Mouse (Mus musculus): ENCODE measurements around the gene Cmc1. TPM values are rescaled to one million over a fixed set of nuclear protein-coding genes. Genes with fewer than 3 reads are reported as not detected.
A peak's percentile ranks its signal among the peaks of the same experiment; 100 is the strongest.

The Cmc1 gene
- polyA plus RNA-seq, 1 experiment from 2014 or later: 74.2 TPM

DNA sequence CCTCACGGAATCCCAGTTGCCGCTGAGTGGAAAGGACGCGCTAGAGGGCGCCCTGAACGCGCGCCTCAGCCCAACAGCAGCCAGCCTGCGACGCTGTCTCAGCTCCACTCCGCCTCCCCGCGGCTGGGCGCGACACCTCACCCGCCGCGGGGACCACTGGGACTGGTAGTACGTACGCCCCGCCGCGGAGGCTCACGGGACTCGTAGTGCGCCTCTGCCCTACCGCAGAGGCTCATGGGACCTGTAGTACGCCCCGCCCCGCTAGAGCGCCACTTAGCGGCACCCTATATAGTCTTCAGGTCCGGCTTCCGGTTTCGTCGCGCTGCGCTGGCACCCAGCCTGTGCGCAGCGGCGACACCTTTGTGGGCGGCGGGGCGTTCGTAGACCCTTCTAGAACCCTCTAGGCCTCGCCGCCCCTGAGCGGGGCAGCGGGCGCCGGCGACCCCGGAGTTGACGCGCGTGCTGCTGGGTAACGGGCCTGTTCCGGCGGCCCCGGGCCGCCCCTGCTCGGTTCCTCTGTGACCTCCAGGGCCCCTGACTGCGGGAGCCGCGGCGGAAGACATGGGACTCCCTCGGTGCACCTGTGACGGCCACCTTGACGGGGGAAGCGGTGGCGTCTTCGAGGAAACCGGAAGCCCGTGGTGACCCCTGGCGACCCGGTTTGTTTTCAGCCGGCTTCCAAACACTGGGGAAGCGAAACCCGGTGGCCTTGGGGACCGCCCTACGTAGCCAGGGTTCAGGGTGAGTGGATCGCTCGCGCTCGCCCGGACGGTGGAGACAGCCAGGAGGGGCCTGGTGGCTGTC is 109.6 kb downstream of the Cmc1 start, which contains the start of gene Azi2:
Gene Azi2 (plus strand): TSS at position 282 of the 804 bp plus-strand sequence.
- peak within 1 kb of the TSS; percentile 98 for H3K27ac ChIP-seq (replicated peaks)
- under 1% methylated on average over 87 of the region's 87 CpGs for WGBS
- peak within 1 kb of the TSS; percentile 90 for H3K9ac ChIP-seq (ENCODE audit: low read length)
- H3K4me1 ChIP-seq (replicated peaks; ENCODE audit: control insufficient read depth, insufficient read depth): no peaks in the 10 kb centered on the region
- peak; percentile 99 for DNase-seq (ENCODE audit: low spot score)
- no peaks in the 10 kb centered on the region for H3K27me3 ChIP-seq (ENCODE audit: control insufficient read depth, insufficient read depth, low read length)
- no peaks in the 10 kb centered on the region for H3K9me3 ChIP-seq (ENCODE audit: control insufficient read depth, low read length)
- peak; percentile 99 for ATAC-seq (ENCODE audit: low FRiP score, low TSS enrichment)
- no peaks in the 10 kb centered on the region for H3K36me3 ChIP-seq (ENCODE audit: control insufficient read depth, insufficient read depth, low read length)
- TF ChIP-seq CTCF (IDR thresholded peaks at IDR 0.05; ENCODE audit: low read depth) (peak; percentile 97), EP300 (optimal IDR thresholded peaks at IDR 0.05) (no peak)
- H3K4me2 ChIP-seq (replicated peaks; ENCODE audit: low read depth): peak within 1 kb of the TSS; percentile 71
- peak within 1 kb of the TSS; percentile 95 for H3K4me3 ChIP-seq (ENCODE audit: low read depth, low read length)

DNA sequence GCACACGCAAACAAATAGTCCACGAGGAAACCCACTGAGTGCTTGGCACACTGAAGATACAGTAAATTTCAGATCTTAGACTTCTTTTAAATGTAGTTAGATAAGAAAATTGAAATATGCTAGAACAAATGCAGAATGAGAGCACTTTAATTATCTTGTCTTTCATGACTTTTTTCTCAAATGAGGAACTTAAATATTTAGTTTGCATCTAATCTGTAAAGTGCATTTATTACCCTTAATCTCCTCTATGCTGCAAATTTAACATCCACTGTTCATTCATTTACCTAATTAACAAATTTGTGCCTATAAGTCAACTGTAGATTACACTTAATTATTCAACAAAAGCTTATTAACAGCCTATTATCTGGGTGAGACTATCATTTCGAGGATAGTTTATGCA is 115.0 kb downstream of the Cmc1 start:
- Histone ChIP-seq H3K9me3 (ENCODE audit: control insufficient read depth, low read length) (no peaks in the 10 kb centered on the region), H3K9ac (ENCODE audit: low read length) (no peak overlapping the region), H3K4me1 (replicated peaks; ENCODE audit: control insufficient read depth, insufficient read depth) (no peaks in the 10 kb centered on the region), H3K27me3 (ENCODE audit: control insufficient read depth, insufficient read depth, low read length) (no peaks in the 10 kb centered on the region), H3K4me3 (ENCODE audit: low read depth, low read length) (no peak overlapping the region), H3K27ac (replicated peaks) (no peak overlapping the region), H3K4me2 (replicated peaks; ENCODE audit: low read depth) (no peak overlapping the region), H3K36me3 (ENCODE audit: control insufficient read depth, insufficient read depth, low read length) (no peaks in the 10 kb centered on the region)
- no peak for ATAC-seq (ENCODE audit: low FRiP score, low TSS enrichment)
- TF ChIP-seq EP300 (optimal IDR thresholded peaks at IDR 0.05): no peak
- TF ChIP-seq CTCF (IDR thresholded peaks at IDR 0.05; ENCODE audit: low read depth): no peak
- WGBS: 69% methylated on average over 3 of the region's 3 CpGs
- no peak for DNase-seq (ENCODE audit: low spot score)

DNA sequence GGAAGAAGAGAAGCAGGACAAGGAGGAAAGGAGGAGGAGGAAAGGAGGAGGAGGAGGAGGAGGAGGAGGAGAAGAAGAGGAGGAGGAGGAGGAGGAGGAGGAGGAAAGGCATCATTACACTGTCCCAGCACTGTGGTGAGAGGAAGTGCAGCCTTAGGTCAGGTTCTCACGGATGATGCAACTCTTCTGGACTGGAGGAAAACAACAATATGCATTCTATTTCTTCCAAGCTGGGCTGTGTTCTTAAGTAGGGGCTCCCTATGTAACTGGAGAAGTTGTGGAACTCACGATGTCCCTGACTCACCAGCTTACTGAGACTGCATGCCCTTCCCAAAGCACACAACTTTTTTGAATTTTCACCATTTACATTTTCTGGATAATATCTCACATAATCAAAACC is 118.3 kb downstream of the Cmc1 start:
- Histone ChIP-seq H3K27me3 (ENCODE audit: control insufficient read depth, insufficient read depth, low read length) (no peaks in the 10 kb centered on the region), H3K4me2 (replicated peaks; ENCODE audit: low read depth) (no peak overlapping the region), H3K4me3 (ENCODE audit: low read depth, low read length) (no peak overlapping the region), H3K9ac (ENCODE audit: low read length) (no peak overlapping the region), H3K9me3 (ENCODE audit: control insufficient read depth, low read length) (no peaks in the 10 kb centered on the region), H3K27ac (replicated peaks) (no peak overlapping the region), H3K4me1 (replicated peaks; ENCODE audit: control insufficient read depth, insufficient read depth) (no peaks in the 10 kb centered on the region), H3K36me3 (ENCODE audit: control insufficient read depth, insufficient read depth, low read length) (no peaks in the 10 kb centered on the region)
- ATAC-seq (ENCODE audit: low FRiP score, low TSS enrichment) (no peak), DNase-seq (ENCODE audit: low spot score) (no peak)
- WGBS: 46% methylated on average over 2 of the region's 2 CpGs
- TF ChIP-seq EP300 (optimal IDR thresholded peaks at IDR 0.05) (no peak), CTCF (IDR thresholded peaks at IDR 0.05; ENCODE audit: low read depth) (no peak)

DNA sequence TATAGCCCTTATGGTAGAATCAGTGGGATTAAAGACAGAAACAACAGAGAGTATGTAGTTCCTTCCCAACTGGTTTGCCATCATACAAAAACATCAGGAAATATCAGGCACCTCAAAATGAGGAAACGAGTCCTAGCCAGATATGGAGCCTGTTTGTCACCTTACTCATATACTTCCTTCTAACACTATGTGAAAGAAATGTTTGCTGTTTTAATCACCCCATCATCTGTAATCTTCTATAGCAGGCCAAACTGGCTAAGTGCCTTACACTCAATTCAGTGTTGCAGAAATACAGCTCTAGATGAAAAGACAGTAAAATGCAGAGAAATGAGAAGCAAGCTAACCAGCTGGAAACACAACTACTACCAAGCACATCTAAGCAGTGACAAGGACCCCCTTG is 119.7 kb downstream of the Cmc1 start:
- no peak overlapping the region for H3K4me3 ChIP-seq (ENCODE audit: low read depth, low read length)
- ATAC-seq (ENCODE audit: low FRiP score, low TSS enrichment): no peak
- no peak overlapping the region for H3K27ac ChIP-seq (replicated peaks)
- no peaks in the 10 kb centered on the region for H3K9me3 ChIP-seq (ENCODE audit: control insufficient read depth, low read length)
- no peak overlapping the region for H3K9ac ChIP-seq (ENCODE audit: low read length)
- DNase-seq (ENCODE audit: low spot score): no peak
- no peaks in the 10 kb centered on the region for H3K4me1 ChIP-seq (replicated peaks; ENCODE audit: control insufficient read depth, insufficient read depth)
- no peaks in the 10 kb centered on the region for H3K36me3 ChIP-seq (ENCODE audit: control insufficient read depth, insufficient read depth, low read length)
- 58% methylated on average over 1 of the region's 1 CpGs for WGBS
- H3K27me3 ChIP-seq (ENCODE audit: control insufficient read depth, insufficient read depth, low read length): no peaks in the 10 kb centered on the region
- TF ChIP-seq EP300 (optimal IDR thresholded peaks at IDR 0.05) (no peak), CTCF (IDR thresholded peaks at IDR 0.05; ENCODE audit: low read depth) (no peak)
- H3K4me2 ChIP-seq (replicated peaks; ENCODE audit: low read depth): no peak overlapping the region

DNA sequence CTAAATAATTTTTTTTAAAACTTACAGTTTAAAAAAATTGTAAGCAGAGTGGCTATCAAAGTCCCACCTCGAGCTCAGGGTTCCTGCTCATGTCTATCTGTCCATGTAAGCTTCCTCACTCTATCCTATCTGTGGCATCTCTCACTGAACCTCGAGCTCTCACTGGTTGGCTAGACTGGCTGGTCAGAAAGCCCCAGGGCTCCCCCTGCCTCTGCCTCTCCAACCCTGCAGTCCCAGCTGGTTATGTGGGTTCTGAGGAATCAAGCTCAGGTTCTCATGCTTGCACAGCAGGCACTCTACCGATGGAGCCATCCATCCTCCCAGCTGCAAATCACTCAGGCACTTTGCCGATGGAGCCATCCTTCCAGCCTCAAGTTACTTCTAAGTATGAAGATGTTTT is 120.5 kb downstream of the Cmc1 start:
- H3K27me3 ChIP-seq (ENCODE audit: control insufficient read depth, insufficient read depth, low read length): no peaks in the 10 kb centered on the region
- H3K9ac ChIP-seq (ENCODE audit: low read length): no peak overlapping the region
- no peak overlapping the region for H3K4me3 ChIP-seq (ENCODE audit: low read depth, low read length)
- ATAC-seq (ENCODE audit: low FRiP score, low TSS enrichment) (no peak), DNase-seq (ENCODE audit: low spot score) (no peak)
- H3K4me1 ChIP-seq (replicated peaks; ENCODE audit: control insufficient read depth, insufficient read depth): no peaks in the 10 kb centered on the region
- H3K4me2 ChIP-seq (replicated peaks; ENCODE audit: low read depth): no peak overlapping the region
- H3K27ac ChIP-seq (replicated peaks): no peak overlapping the region
- no peaks in the 10 kb centered on the region for H3K36me3 ChIP-seq (ENCODE audit: control insufficient read depth, insufficient read depth, low read length)
- H3K9me3 ChIP-seq (ENCODE audit: control insufficient read depth, low read length): no peaks in the 10 kb centered on the region
- TF ChIP-seq CTCF (IDR thresholded peaks at IDR 0.05; ENCODE audit: low read depth): peak; percentile 29
- TF ChIP-seq EP300 (optimal IDR thresholded peaks at IDR 0.05): no peak
- 41% methylated on average over 4 of the region's 4 CpGs for WGBS

DNA sequence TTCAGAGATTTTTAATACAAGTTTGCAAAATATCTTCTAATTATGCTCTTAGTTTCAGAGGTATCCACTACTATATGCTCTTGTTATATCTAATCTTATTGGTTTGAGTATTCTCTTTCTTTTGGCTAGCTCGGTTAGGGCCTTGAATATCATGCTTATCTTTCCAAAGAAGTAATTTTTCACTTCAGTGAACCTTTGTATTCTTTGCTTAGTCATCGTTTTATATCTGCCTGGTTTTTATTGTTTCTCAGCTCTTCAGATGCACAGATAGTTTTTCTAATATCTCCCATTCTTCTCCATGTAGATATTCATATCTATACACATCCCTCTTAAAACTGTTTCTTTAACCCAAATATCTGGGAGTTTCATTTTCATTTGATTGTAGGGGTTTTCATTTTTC is 125.0 kb downstream of the Cmc1 start:
- ATAC-seq (ENCODE audit: low FRiP score, low TSS enrichment) (no peak), DNase-seq (ENCODE audit: low spot score) (no peak)
- TF ChIP-seq EP300 (optimal IDR thresholded peaks at IDR 0.05) (no peak), CTCF (IDR thresholded peaks at IDR 0.05; ENCODE audit: low read depth) (no peak)
- no peak overlapping the region for H3K4me2 ChIP-seq (replicated peaks; ENCODE audit: low read depth)
- no peak overlapping the region for H3K4me3 ChIP-seq (ENCODE audit: low read depth, low read length)
- no peak overlapping the region for H3K27ac ChIP-seq (replicated peaks)
- no peaks in the 10 kb centered on the region for H3K9me3 ChIP-seq (ENCODE audit: control insufficient read depth, low read length)
- H3K4me1 ChIP-seq (replicated peaks; ENCODE audit: control insufficient read depth, insufficient read depth): no peaks in the 10 kb centered on the region
- no peaks in the 10 kb centered on the region for H3K36me3 ChIP-seq (ENCODE audit: control insufficient read depth, insufficient read depth, low read length)
- 70% methylated on average over 2 of the region's 2 CpGs for WGBS
- H3K27me3 ChIP-seq (ENCODE audit: control insufficient read depth, insufficient read depth, low read length): no peaks in the 10 kb centered on the region
- H3K9ac ChIP-seq (ENCODE audit: low read length): no peak overlapping the region

Other genes with a start within 250 kb of the Cmc1 start
- gene Azi2, start 109.7 kb downstream of the Cmc1 start, polyA plus RNA-seq (2015; fragmentation: Nextera tagmentation; extraction: Ambion mirVana): 48.3 and 51.5 TPM in 2 replicates

Measured in stomach, postnatal 0 days (tissue).